Mouse (Mus musculus): ENCODE measurements around the gene Pbx4. TPM values are rescaled to one million over a fixed set of nuclear protein-coding genes. Genes with fewer than 3 reads are reported as not detected.

Gene Pbx4
- total and polyA plus RNA-seq, 3 experiments, result 0.23 to 0.68 (median 0.37) TPM

GRCm38 (mm10) chr8:69877396-69877795, 45.1 kb downstream of the Pbx4 start:
- intact Hi-C loops (cut with DNase I), result no loop called here

GRCm38 (mm10) chr8:69877992-69878391, 45.7 kb downstream of the Pbx4 start:
- Histone ChIP-seq H3K4me1 (ENCODE audit: control insufficient read depth, insufficient read depth, low read length) (no peaks in the 10 kb centered on the region), H3K9ac (ENCODE audit: low read depth, low read length) (no peak overlapping the region), H3K36me3 (ENCODE audit: control insufficient read depth, insufficient read depth, low read length) (no peaks in the 10 kb centered on the region), H3K27ac (no peak overlapping the region), H3K79me2 (replicated peaks; ENCODE audit: control insufficient read depth, insufficient read depth, low read length) (no peaks in the 10 kb centered on the region), H3K4me3 (no peak overlapping the region), H3K27me3 (ENCODE audit: control insufficient read depth, insufficient read depth, low read length) (peaks cover 23% of the 10 kb centered on the region)
- intact Hi-C loops (cut with DNase I), result no loop called here
- no peak for DNase-seq
- 41% methylated on average over 3 of the region's 3 CpGs for WGBS
- TF ChIP-seq CTCF (IDR thresholded peaks at IDR 0.05) (no peak), EP300 (IDR thresholded peaks at IDR 0.05; ENCODE audit: insufficient read depth, low read depth, low read length) (no peak), POLR2A (IDR thresholded peaks at IDR 0.05; ENCODE audit: insufficient read depth, low read depth, low read length) (no peak)

More at GRCm38 (mm10) chr8:69877396-69877795, 45.1 kb downstream of the Pbx4 start:
- no peak for DNase-seq
- no peak overlapping the region for H3K9ac ChIP-seq (ENCODE audit: low read depth, low read length)
- no peaks in the 10 kb centered on the region for H3K36me3 ChIP-seq (ENCODE audit: control insufficient read depth, insufficient read depth, low read length)
- H3K27me3 ChIP-seq (ENCODE audit: control insufficient read depth, insufficient read depth, low read length), result peaks cover 17% of the 10 kb centered on the region
- TF ChIP-seq EP300 (IDR thresholded peaks at IDR 0.05; ENCODE audit: insufficient read depth, low read depth, low read length) (no peak), CTCF (IDR thresholded peaks at IDR 0.05) (no peak), POLR2A (IDR thresholded peaks at IDR 0.05; ENCODE audit: insufficient read depth, low read depth, low read length) (no peak)
- no peak overlapping the region for H3K4me3 ChIP-seq
- H3K27ac ChIP-seq, result no peak overlapping the region
- no peaks in the 10 kb centered on the region for H3K4me1 ChIP-seq (ENCODE audit: control insufficient read depth, insufficient read depth, low read length)
- H3K79me2 ChIP-seq (replicated peaks; ENCODE audit: control insufficient read depth, insufficient read depth, low read length), result no peaks in the 10 kb centered on the region
- 90% methylated on average over 4 of the region's 4 CpGs for WGBS

GRCm38 (mm10) chr8:69879678-69880077, 47.4 kb downstream of the Pbx4 start:
- Histone ChIP-seq H3K79me2 (replicated peaks; ENCODE audit: control insufficient read depth, insufficient read depth, low read length) (no peaks in the 10 kb centered on the region), H3K36me3 (ENCODE audit: control insufficient read depth, insufficient read depth, low read length) (no peaks in the 10 kb centered on the region), H3K27me3 (ENCODE audit: control insufficient read depth, insufficient read depth, low read length) (peaks cover 28% of the 10 kb centered on the region), H3K27ac (no peak overlapping the region), H3K4me3 (no peak overlapping the region), H3K9ac (ENCODE audit: low read depth, low read length) (no peak overlapping the region), H3K4me1 (ENCODE audit: control insufficient read depth, insufficient read depth, low read length) (no peaks in the 10 kb centered on the region)
- no peak for DNase-seq
- WGBS, result 71% methylated on average over 8 of the region's 8 CpGs
- TF ChIP-seq CTCF (IDR thresholded peaks at IDR 0.05) (no peak), EP300 (IDR thresholded peaks at IDR 0.05; ENCODE audit: insufficient read depth, low read depth, low read length) (no peak), POLR2A (IDR thresholded peaks at IDR 0.05; ENCODE audit: insufficient read depth, low read depth, low read length) (no peak)
- intact Hi-C loops (cut with DNase I), result no loop called here

- Histone ChIP-seq H3K9ac (ENCODE audit: low read depth, low read length) (no peak overlapping the region), H3K4me1 (ENCODE audit: control insufficient read depth, insufficient read depth, low read length) (no peaks in the 10 kb centered on the region), H3K27ac (no peak overlapping the region), H3K79me2 (replicated peaks; ENCODE audit: control insufficient read depth, insufficient read depth, low read length) (no peaks in the 10 kb centered on the region), H3K36me3 (ENCODE audit: control insufficient read depth, insufficient read depth, low read length) (no peaks in the 10 kb centered on the region), H3K4me3 (no peak overlapping the region), H3K27me3 (ENCODE audit: control insufficient read depth, insufficient read depth, low read length) (peaks cover 28% of the 10 kb centered on the region)
- TF ChIP-seq POLR2A (IDR thresholded peaks at IDR 0.05; ENCODE audit: insufficient read depth, low read depth, low read length), result no peak
- TF ChIP-seq EP300 (IDR thresholded peaks at IDR 0.05; ENCODE audit: insufficient read depth, low read depth, low read length), result no peak
- TF ChIP-seq CTCF (IDR thresholded peaks at IDR 0.05), result no peak
- WGBS, result 16% methylated on average over 37 of the region's 37 CpGs
- no peak for DNase-seq
- intact Hi-C loops (cut with DNase I), result no loop called here
Measured at GRCm38 (mm10) chr8:69880841-69881240, 48.5 kb downstream of the Pbx4 start.

GRCm38 (mm10) chr8:69881261-69881865, 49.1 kb downstream of the Pbx4 start:
- Histone ChIP-seq H3K36me3 (ENCODE audit: control insufficient read depth, insufficient read depth, low read length) (no peaks in the 10 kb centered on the region), H3K4me3 (no peak overlapping the region), H3K9ac (ENCODE audit: low read depth, low read length) (no peak overlapping the region), H3K27me3 (ENCODE audit: control insufficient read depth, insufficient read depth, low read length) (peaks cover 33% of the 10 kb centered on the region), H3K27ac (no peak overlapping the region), H3K79me2 (replicated peaks; ENCODE audit: control insufficient read depth, insufficient read depth, low read length) (no peaks in the 10 kb centered on the region), H3K4me1 (ENCODE audit: control insufficient read depth, insufficient read depth, low read length) (no peaks in the 10 kb centered on the region)
- DNase-seq, result no peak
- intact Hi-C loops (cut with DNase I), result no loop called here
- WGBS, result 22% methylated on average over 79 of the region's 79 CpGs
- no peak for TF ChIP-seq CTCF (IDR thresholded peaks at IDR 0.05)
- no peak for TF ChIP-seq EP300 (IDR thresholded peaks at IDR 0.05; ENCODE audit: insufficient read depth, low read depth, low read length)
- TF ChIP-seq POLR2A (IDR thresholded peaks at IDR 0.05; ENCODE audit: insufficient read depth, low read depth, low read length), result no peak

GRCm38 (mm10) chr8:69882021-69882756, 49.9 kb downstream of the Pbx4 start:
- H3K27ac ChIP-seq, result no peak overlapping the region
- peak overlapping the region; percentile 34 for H3K4me3 ChIP-seq
- 0 out of 2 replicates have a peak overlapping the region, but pooled peaks have one; percentile 2 for H3K9ac ChIP-seq (ENCODE audit: low read depth, low read length)
- intact Hi-C loops (cut with DNase I), result no loop called here
- DNase-seq, result peak; percentile 65
- peaks cover 33% of the 10 kb centered on the region for H3K27me3 ChIP-seq (ENCODE audit: control insufficient read depth, insufficient read depth, low read length)
- no peak for TF ChIP-seq EP300 (IDR thresholded peaks at IDR 0.05; ENCODE audit: insufficient read depth, low read depth, low read length)
- TF ChIP-seq CTCF (IDR thresholded peaks at IDR 0.05), result no peak
- TF ChIP-seq POLR2A (IDR thresholded peaks at IDR 0.05; ENCODE audit: insufficient read depth, low read depth, low read length), result no peak
- H3K36me3 ChIP-seq (ENCODE audit: control insufficient read depth, insufficient read depth, low read length), result no peaks in the 10 kb centered on the region
- H3K4me1 ChIP-seq (ENCODE audit: control insufficient read depth, insufficient read depth, low read length), result no peaks in the 10 kb centered on the region
- H3K79me2 ChIP-seq (replicated peaks; ENCODE audit: control insufficient read depth, insufficient read depth, low read length), result no peaks in the 10 kb centered on the region
- WGBS, result 8% methylated on average over 103 of the region's 103 CpGs
